In the genomic region with DNA sequence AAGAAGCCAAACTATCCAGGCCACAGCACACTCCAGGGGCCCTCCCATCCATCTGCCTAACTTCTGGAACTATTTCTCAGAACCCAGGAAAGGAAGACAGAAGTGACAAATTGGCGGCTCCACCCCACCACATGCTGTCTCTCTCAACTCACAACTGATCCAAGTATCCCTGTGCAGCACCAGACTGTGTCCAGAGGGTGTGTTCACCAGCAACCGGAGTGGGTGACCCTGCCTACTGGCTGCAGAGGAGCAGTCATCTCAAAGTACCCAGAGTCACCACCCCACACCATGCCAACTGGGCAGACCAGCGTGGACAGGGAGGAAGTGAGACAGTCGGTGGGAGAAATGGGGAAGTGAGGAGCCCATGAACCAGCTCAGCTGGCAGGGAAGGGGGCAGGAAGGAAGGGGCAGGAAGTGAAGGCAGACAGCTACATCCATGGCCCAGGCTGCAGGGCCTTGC, we compare ENCODE assay signal across 8 mouse cellular contexts. TPM values are rescaled to one million over a fixed set of nuclear protein-coding genes. Genes with fewer than 3 reads are reported as not detected.
DNase-seq lines count a peak whose midpoint lies in the region; ATAC-seq lines count a peak whose summit lies in the region.

No protein-coding gene starts in this region.

- WGBS in forebrain, embryonic 13.5 days, result 72% methylated on average over 4 of the region's 4 CpGs
- WGBS in forebrain, embryonic 12.5 days, result 85% methylated on average over 4 of the region's 4 CpGs
- 59% methylated on average over 4 of the region's 4 CpGs for WGBS in forebrain, embryonic 15.5 days
- WGBS in midbrain, embryonic 11.5 days, result 78% methylated on average over 4 of the region's 4 CpGs

- H3K27ac ChIP-seq in forebrain, embryonic 13.5 days, result peak overlapping the region; percentile 70
- H3K27ac ChIP-seq in forebrain, embryonic 12.5 days, result no peak overlapping the region
- H3K27ac ChIP-seq in forebrain, embryonic 15.5 days (replicated peaks), result peak overlapping the region; percentile 71
- H3K27ac ChIP-seq in midbrain, embryonic 11.5 days (ENCODE audit: low read depth, low read length), result no peak overlapping the region

- H3K9ac ChIP-seq in forebrain, embryonic 13.5 days, result no peak overlapping the region; the same call in 1 of the 2 replicates
- H3K9ac ChIP-seq in forebrain, embryonic 12.5 days, result no peak overlapping the region; the same call in 1 of the 2 replicates
- H3K9ac ChIP-seq in forebrain, embryonic 15.5 days (replicated peaks), result no peak overlapping the region
- H3K9ac ChIP-seq in midbrain, embryonic 11.5 days (ENCODE audit: low read length), result no peak overlapping the region

- no peak overlapping the region for H3K4me3 ChIP-seq in forebrain, embryonic 13.5 days
- H3K4me3 ChIP-seq in forebrain, embryonic 12.5 days (replicated peaks), result no peak overlapping the region
- no peak overlapping the region for H3K4me3 ChIP-seq in forebrain, embryonic 15.5 days
- peak overlapping the region; percentile 85 for H3K4me3 ChIP-seq in megakaryocyte, embryonic 14.5 days (replicated peaks)
- H3K4me3 ChIP-seq in midbrain, embryonic 11.5 days (ENCODE audit: low read depth, low read length), result no peak overlapping the region

- H3K27me3 ChIP-seq in forebrain, embryonic 13.5 days, result no peaks in the 10 kb centered on the region
- H3K27me3 ChIP-seq in forebrain, embryonic 12.5 days, result no peaks in the 10 kb centered on the region
- no peaks in the 10 kb centered on the region for H3K27me3 ChIP-seq in forebrain, embryonic 15.5 days
- H3K27me3 ChIP-seq in megakaryocyte, embryonic 14.5 days (replicated peaks), result no peaks in the 10 kb centered on the region
- H3K27me3 ChIP-seq in midbrain, embryonic 11.5 days (ENCODE audit: control insufficient read depth, insufficient read depth, low read length), result no peaks in the 10 kb centered on the region

- H3K4me2 ChIP-seq in forebrain, embryonic 13.5 days, result no peak overlapping the region; the same call in 1 of the 2 replicates
- H3K4me2 ChIP-seq in forebrain, embryonic 12.5 days, result no peak overlapping the region
- no peak overlapping the region for H3K4me2 ChIP-seq in forebrain, embryonic 15.5 days (replicated peaks)
- no peak overlapping the region for H3K4me2 ChIP-seq in midbrain, embryonic 11.5 days

- peaks cover 69% of the 10 kb centered on the region for H3K4me1 ChIP-seq in forebrain, embryonic 13.5 days
- peaks cover 62% of the 10 kb centered on the region for H3K4me1 ChIP-seq in forebrain, embryonic 12.5 days
- peaks cover 83% of the 10 kb centered on the region for H3K4me1 ChIP-seq in forebrain, embryonic 15.5 days
- peaks cover 69% of the 10 kb centered on the region for H3K4me1 ChIP-seq in megakaryocyte, embryonic 14.5 days
- H3K4me1 ChIP-seq in midbrain, embryonic 11.5 days (ENCODE audit: control insufficient read depth, insufficient read depth, low read length), result peaks cover 19% of the 10 kb centered on the region

- H3K36me3 ChIP-seq in forebrain, embryonic 13.5 days (ENCODE audit: poor library complexity, severe bottlenecking), result peaks cover 18% of the 10 kb centered on the region
- peaks cover 21% of the 10 kb centered on the region for H3K36me3 ChIP-seq in forebrain, embryonic 12.5 days (replicated peaks)
- H3K36me3 ChIP-seq in forebrain, embryonic 15.5 days, result peaks cover 13% of the 10 kb centered on the region
- peaks cover 57% of the 10 kb centered on the region for H3K36me3 ChIP-seq in megakaryocyte, embryonic 14.5 days (replicated peaks; ENCODE audit: low read length)
- H3K36me3 ChIP-seq in midbrain, embryonic 11.5 days (ENCODE audit: control insufficient read depth, insufficient read depth, low read length), result 0 out of 2 replicates have a peak, but pooled peaks cover 3% of the 10 kb centered on the region

- peak; percentile 70 to 75 for DNase-seq in lung, adult 18-20 months
- DNase-seq in lung, postnatal 25 days (ENCODE audit: low spot score), result no peak
- no peak for DNase-seq in urinary bladder, postnatal 10 days (ENCODE audit: low spot score)
- no peak for DNase-seq in midbrain, embryonic 11.5 days (ENCODE audit: low spot score, missing footprints)

- no peak for ATAC-seq in forebrain, embryonic 13.5 days
- ATAC-seq in forebrain, embryonic 12.5 days (ENCODE audit: low FRiP score), result no peak
- no peak for ATAC-seq in forebrain, embryonic 15.5 days (replicated peaks)
- ATAC-seq in midbrain, embryonic 11.5 days (ENCODE audit: low FRiP score), result no peak

- no peaks in the 10 kb centered on the region for H3K9me3 ChIP-seq in forebrain, embryonic 13.5 days (replicated peaks)
- H3K9me3 ChIP-seq in forebrain, embryonic 12.5 days, result no peaks in the 10 kb centered on the region
- no peaks in the 10 kb centered on the region for H3K9me3 ChIP-seq in forebrain, embryonic 15.5 days
- no peaks in the 10 kb centered on the region for H3K9me3 ChIP-seq in megakaryocyte, embryonic 14.5 days
- no peaks in the 10 kb centered on the region for H3K9me3 ChIP-seq in midbrain, embryonic 11.5 days (ENCODE audit: control insufficient read depth, low read length)

RNA-seq across cellular contexts. Expression of gene Soga1, which starts 15.8 kb away (rescaled TPM):
- 4.8 and 5.1 TPM in 2 replicates for polyA plus RNA-seq in forebrain, embryonic 13.5 days (2015; fragmentation: Nextera tagmentation; extraction: Ambion mirVana)
- polyA plus RNA-seq in forebrain, embryonic 12.5 days (2016; fragmentation: Nextera tagmentation; extraction: Ambion mirVana), result 6.0 and 7.4 TPM in 2 replicates
- polyA plus RNA-seq in forebrain, embryonic 15.5 days (2015; fragmentation: Nextera tagmentation; extraction: Ambion mirVana), result 5.7 and 8.2 TPM in 2 replicates
- 3.8 and 5.8 TPM in 2 replicates for polyA plus RNA-seq in megakaryocyte, embryonic 14.5 days (2012; ENCODE audit: insufficient read depth, low replicate concordance)
- 5.2 and 6.0 TPM in 2 replicates for polyA plus RNA-seq in midbrain, embryonic 11.5 days (2014; fragmentation: Nextera tagmentation; extraction: Ambion mirVana)

RNA-seq across cellular contexts. Expression of gene Tldc2, which starts 23.6 kb away (rescaled TPM):
- polyA plus RNA-seq in forebrain, embryonic 13.5 days (2015; fragmentation: Nextera tagmentation; extraction: Ambion mirVana), result not detected in 2 replicates
- polyA plus RNA-seq in forebrain, embryonic 12.5 days (2016; fragmentation: Nextera tagmentation; extraction: Ambion mirVana), result not detected in 2 replicates
- not detected in 2 replicates for polyA plus RNA-seq in forebrain, embryonic 15.5 days (2015; fragmentation: Nextera tagmentation; extraction: Ambion mirVana)
- not detected in 2 replicates for polyA plus RNA-seq in megakaryocyte, embryonic 14.5 days (2012; ENCODE audit: insufficient read depth, low replicate concordance)
- not detected in 2 replicates for polyA plus RNA-seq in midbrain, embryonic 11.5 days (2014; fragmentation: Nextera tagmentation; extraction: Ambion mirVana)

RNA-seq across cellular contexts. Expression of gene Dsn1, which starts 56.3 kb away (rescaled TPM):
- polyA plus RNA-seq in forebrain, embryonic 13.5 days (2015; fragmentation: Nextera tagmentation; extraction: Ambion mirVana), result 38.8 TPM in 2 replicates
- 53.4 and 53.7 TPM in 2 replicates for polyA plus RNA-seq in forebrain, embryonic 12.5 days (2016; fragmentation: Nextera tagmentation; extraction: Ambion mirVana)
- polyA plus RNA-seq in forebrain, embryonic 15.5 days (2015; fragmentation: Nextera tagmentation; extraction: Ambion mirVana), result 21.7 and 23.1 TPM in 2 replicates
- 0.73 TPM in 1 of 2 replicates, not detected in the other for polyA plus RNA-seq in megakaryocyte, embryonic 14.5 days (2012; ENCODE audit: insufficient read depth, low replicate concordance)
- 51.4 and 56.9 TPM in 2 replicates for polyA plus RNA-seq in midbrain, embryonic 11.5 days (2014; fragmentation: Nextera tagmentation; extraction: Ambion mirVana)

Comparison
In these comparisons a context has a peak if more than half of its experiments do, and no peak if none do; other contexts are left out.
1. H3K27ac ChIP-seq: peak in forebrain, embryonic 13.5 days (single experiment) and forebrain, embryonic 15.5 days (single experiment); none in forebrain, embryonic 12.5 days (single experiment) and midbrain, embryonic 11.5 days (single experiment).
2. DNase-seq: peak in lung, adult 18-20 months (2 of 2); none in lung, postnatal 25 days (single experiment), urinary bladder, postnatal 10 days (single experiment) and midbrain, embryonic 11.5 days (single experiment).
3. RNA of gene Dsn1, which starts 56.3 kb away (polyA plus RNA-seq): 53.4 to 53.7 TPM in forebrain, embryonic 12.5 days, 51.4 to 56.9 TPM in midbrain, embryonic 11.5 days, 38.8 TPM in forebrain, embryonic 13.5 days and 21.7 to 23.1 TPM in forebrain, embryonic 15.5 days; 0.73 TPM in megakaryocyte, embryonic 14.5 days; every median in the first group is over 10 times any median in the second.